Mouse (Mus musculus) embryonic facial prominence, embryonic 12.5 days (tissue): Measurements from ENCODE around the gene Gm20662. TPM values are rescaled to one million over a fixed set of nuclear protein-coding genes. Genes with fewer than 3 reads are reported as not detected.
A peak's percentile ranks its signal among the peaks of the same experiment; 100 is the strongest.

Experiments
- ATAC-seq: fragments of 200-750 bp; cut with Nextera tagmentation; 2 replicates; pipeline ENCODE4 v1.8.0; 2017; ENCODE audit not compliant: insufficient number of reproducible peaks, insufficient read depth, low FRiP score, low TSS enrichment
- H3K27ac ChIP-seq: fragments of 300-500 bp; sonication (generic); 2 replicates; pipeline ENCODE4 v1.5.1; 2016; ENCODE audit warnings: mild to moderate bottlenecking
- H3K27me3 ChIP-seq: fragments of 300-500 bp; sonication (generic); 2 replicates; pipeline ENCODE4 v1.6.1; 2016; ENCODE audit warnings: mild to moderate bottlenecking, moderate library complexity
- H3K36me3 ChIP-seq: fragments of 300-500 bp; sonication (generic); 2 replicates; pipeline ENCODE4 v1.6.1; 2016; ENCODE audit warnings: mild to moderate bottlenecking
- H3K4me1 ChIP-seq: fragments of 300-500 bp; sonication (generic); 2 replicates; pipeline ENCODE4 v1.6.1; 2016
- H3K4me2 ChIP-seq: fragments of 300-500 bp; sonication (generic); replicated peaks from 2 replicates; pipeline ENCODE4 v1.6.1; 2016; ENCODE audit warnings: mild to moderate bottlenecking, moderate library complexity
- H3K4me3 ChIP-seq: fragments of 300-500 bp; sonication (generic); 2 replicates; pipeline ENCODE4 v1.5.1; 2016; ENCODE audit warnings: mild to moderate bottlenecking
- H3K9ac ChIP-seq: fragments of 300-500 bp; sonication (generic); 2 replicates; pipeline ENCODE4 v1.6.1; 2016; ENCODE audit warnings: mild to moderate bottlenecking, moderate library complexity
- H3K9me3 ChIP-seq: fragments of 300-500 bp; sonication (generic); 2 replicates; pipeline ENCODE4 v1.6.1; 2016; ENCODE audit warnings: mild to moderate bottlenecking, moderate library complexity
- WGBS: fragments of 180-500 bp; shearing (Covaris S2); methylation state at CpG from one replicate; pipeline ENCODE4 v1.1.7; 2016; 5-methylcytosine and 5-hydroxymethylcytosine counted together
- polyA plus RNA-seq: library from polyadenylated mRNA; unstranded; fragments of >200 nt; fragmentation: Nextera tagmentation; extraction: Ambion mirVana; gene quantifications from 2 replicates; pipeline ENCODE4 v1.2.1, GENCODE M21; 2016

The Gm20662 gene
- polyA plus RNA-seq, 1 experiment from 2014 or later, result 0.51 TPM

DNA sequence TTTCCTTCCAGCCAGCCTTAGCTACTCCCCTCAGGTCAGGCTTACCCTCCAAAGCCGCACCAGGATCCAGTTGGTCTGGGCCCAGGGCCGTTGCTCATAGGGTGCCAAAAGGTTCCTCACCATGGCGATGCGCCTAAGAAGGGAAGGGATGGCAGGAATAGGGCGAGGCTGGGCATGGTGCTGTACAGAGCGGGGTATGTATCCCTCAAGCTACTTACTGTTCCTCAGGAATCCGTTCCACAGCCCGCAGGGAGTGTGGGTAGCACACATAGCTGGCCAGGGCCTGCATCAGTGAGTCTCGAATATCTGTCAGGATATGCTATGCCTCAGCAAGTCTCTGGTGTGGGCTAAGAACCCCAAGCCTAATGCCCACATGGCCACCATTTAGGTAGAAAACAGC, 62.1 kb downstream of the Gm20662 start:
- no peak overlapping the region for H3K4me3 ChIP-seq
- H3K36me3 ChIP-seq, result peaks cover 85% of the 10 kb centered on the region
- 91% methylated on average over 9 of the region's 9 CpGs for WGBS
- H3K9ac ChIP-seq, result no peak overlapping the region; the same call in 1 of the 2 replicates
- H3K27me3 ChIP-seq, result no peaks in the 10 kb centered on the region
- peaks cover 3% of the 10 kb centered on the region; the same call in 1 of the 2 replicates for H3K4me1 ChIP-seq
- ATAC-seq, result no peak
- H3K9me3 ChIP-seq, result no peaks in the 10 kb centered on the region
- H3K27ac ChIP-seq, result no peak overlapping the region
- H3K4me2 ChIP-seq, result no peak overlapping the region

GRCm38 (mm10) chr9:108062142-108062541, 66.0 kb downstream of the Gm20662 start:
- 91% methylated on average over 3 of the region's 3 CpGs for WGBS
- Histone ChIP-seq H3K36me3 (peaks cover 80% of the 10 kb centered on the region), H3K4me2 (no peak overlapping the region), H3K9me3 (no peaks in the 10 kb centered on the region), H3K27ac (no peak overlapping the region), H3K4me1 (no peaks in the 10 kb centered on the region), H3K9ac (no peak overlapping the region), H3K4me3 (no peak overlapping the region), H3K27me3 (no peaks in the 10 kb centered on the region)
- ATAC-seq, result peak; percentile 41; the same call in 1 of the 2 replicates

- no peaks in the 10 kb centered on the region for H3K27me3 ChIP-seq
- no peaks in the 10 kb centered on the region for H3K9me3 ChIP-seq
- H3K27ac ChIP-seq, result no peak overlapping the region
- no peak for ATAC-seq
- no peaks in the 10 kb centered on the region for H3K4me1 ChIP-seq
- 89% methylated on average over 12 of the region's 12 CpGs for WGBS
- peaks cover 68% of the 10 kb centered on the region for H3K36me3 ChIP-seq
- H3K4me3 ChIP-seq, result no peak overlapping the region
- H3K4me2 ChIP-seq, result no peak overlapping the region
- H3K9ac ChIP-seq, result 0 out of 2 replicates have a peak overlapping the region, but pooled peaks have one; percentile 10
Observed at GRCm38 (mm10) chr9:108063361-108063760, 67.2 kb downstream of the Gm20662 start.

DNA sequence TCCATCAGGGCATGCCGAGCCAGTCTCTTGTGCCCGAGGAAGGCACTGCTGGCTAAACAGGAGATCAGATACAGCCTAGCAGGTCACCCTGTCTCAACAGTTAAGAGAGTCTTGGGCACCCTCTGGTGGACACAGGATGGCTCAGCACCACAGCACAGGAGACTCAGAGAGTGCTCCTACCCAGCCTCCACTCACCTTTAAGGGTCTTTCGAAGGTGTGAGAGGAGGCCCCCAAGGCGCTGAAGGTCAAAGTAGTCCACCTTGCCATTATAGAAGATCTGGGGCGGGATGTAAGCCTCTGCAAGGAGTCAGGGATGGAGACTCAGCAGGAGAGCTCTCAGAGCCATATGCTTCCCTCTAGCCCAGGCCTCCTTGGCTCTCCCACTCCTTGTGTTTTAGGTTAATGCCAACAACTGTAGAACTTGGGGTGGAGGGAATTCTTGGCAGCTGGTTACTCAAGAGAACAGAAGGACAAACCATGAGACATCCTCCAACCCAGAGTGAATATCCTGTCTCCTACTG, 69.4 kb downstream of the Gm20662 start:
- WGBS, result 43% methylated on average over 5 of the region's 5 CpGs
- H3K27me3 ChIP-seq, result no peaks in the 10 kb centered on the region
- H3K4me3 ChIP-seq, result no peak overlapping the region
- no peaks in the 10 kb centered on the region for H3K4me1 ChIP-seq
- H3K4me2 ChIP-seq, result no peak overlapping the region
- peaks cover 53% of the 10 kb centered on the region for H3K36me3 ChIP-seq
- ATAC-seq, result no peak
- H3K27ac ChIP-seq, result no peak overlapping the region
- H3K9ac ChIP-seq, result no peak overlapping the region
- no peaks in the 10 kb centered on the region for H3K9me3 ChIP-seq

- H3K9ac ChIP-seq, result no peak overlapping the region
- H3K4me3 ChIP-seq, result no peak overlapping the region
- 87% methylated on average over 7 of the region's 7 CpGs for WGBS
- H3K27ac ChIP-seq, result no peak overlapping the region
- H3K27me3 ChIP-seq, result no peaks in the 10 kb centered on the region
- ATAC-seq, result no peak
- no peaks in the 10 kb centered on the region for H3K4me1 ChIP-seq
- H3K9me3 ChIP-seq, result no peaks in the 10 kb centered on the region
- no peak overlapping the region for H3K4me2 ChIP-seq
- peaks cover 47% of the 10 kb centered on the region for H3K36me3 ChIP-seq
Observed at GRCm38 (mm10) chr9:108067199-108067598, 71.0 kb downstream of the Gm20662 start.

DNA sequence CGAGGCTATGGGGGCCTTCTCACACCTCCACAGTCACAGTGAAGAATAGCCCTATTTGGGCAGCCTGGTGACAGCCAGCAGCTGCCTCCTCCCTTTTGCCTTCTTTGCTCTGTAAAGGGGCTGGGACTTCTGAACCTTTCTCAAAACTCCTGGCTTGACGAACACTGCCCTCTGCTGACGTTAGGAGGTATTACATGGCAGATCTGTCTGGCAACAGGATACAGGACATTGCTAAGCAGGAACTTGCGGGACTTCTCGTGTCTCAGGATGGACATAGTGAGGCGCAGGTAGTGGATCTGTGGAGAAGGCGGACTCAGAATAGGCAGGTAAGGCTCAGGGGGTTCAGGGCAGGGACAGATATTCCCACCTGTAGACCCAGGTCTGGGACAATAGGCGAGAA, 71.8 kb downstream of the Gm20662 start:
- Histone ChIP-seq H3K27ac (no peak overlapping the region), H3K27me3 (no peaks in the 10 kb centered on the region), H3K4me2 (no peak overlapping the region), H3K4me3 (no peak overlapping the region), H3K9ac (no peak overlapping the region), H3K9me3 (no peaks in the 10 kb centered on the region), H3K4me1 (no peaks in the 10 kb centered on the region), H3K36me3 (peaks cover 40% of the 10 kb centered on the region)
- no peak for ATAC-seq
- WGBS, result 22% methylated on average over 8 of the region's 8 CpGs

- Histone ChIP-seq H3K27me3 (no peaks in the 10 kb centered on the region), H3K27ac (no peak overlapping the region), H3K4me3 (no peak overlapping the region), H3K4me2 (no peak overlapping the region), H3K9ac (no peak overlapping the region), H3K4me1 (no peaks in the 10 kb centered on the region), H3K9me3 (no peaks in the 10 kb centered on the region), H3K36me3 (peaks cover 32% of the 10 kb centered on the region)
- 85% methylated on average over 9 of the region's 9 CpGs for WGBS
- no peak for ATAC-seq
Observed at GRCm38 (mm10) chr9:108069007-108069406, 72.9 kb downstream of the Gm20662 start.

GRCm38 (mm10) chr9:108069529-108069928, 73.4 kb downstream of the Gm20662 start:
- Histone ChIP-seq H3K9me3 (no peaks in the 10 kb centered on the region), H3K36me3 (peaks cover 27% of the 10 kb centered on the region), H3K4me3 (no peak overlapping the region), H3K27ac (no peak overlapping the region), H3K27me3 (no peaks in the 10 kb centered on the region), H3K9ac (no peak overlapping the region), H3K4me1 (no peaks in the 10 kb centered on the region), H3K4me2 (no peak overlapping the region)
- whole genome bisulfite sequencing, result 84% methylated on average over 7 of the region's 7 CpGs
- ATAC-seq, result no peak

DNA sequence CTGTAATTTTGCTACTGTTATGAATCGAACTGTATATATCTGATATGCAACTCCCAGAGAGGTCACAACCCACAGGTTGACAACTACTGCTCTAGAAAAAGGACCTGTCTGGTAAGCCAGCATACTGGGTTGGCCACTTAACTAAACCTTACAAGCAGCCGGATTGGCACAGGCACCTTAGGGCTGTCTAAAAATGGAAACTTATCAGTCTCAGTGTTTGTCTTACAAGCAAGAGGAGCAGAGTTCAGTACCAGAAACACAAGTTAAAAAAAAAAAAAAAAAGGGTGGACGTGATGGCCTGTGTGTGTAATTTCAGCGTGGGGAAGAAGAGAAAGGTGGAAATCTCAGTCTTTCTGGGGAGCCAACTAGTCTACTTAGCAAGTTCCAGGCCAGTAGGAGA, 75.7 kb downstream of the Gm20662 start:
- 79% methylated on average over 4 of the region's 4 CpGs for WGBS

GRCm38 (mm10) chr9:108072481-108072924, 76.4 kb downstream of the Gm20662 start:
- no peak overlapping the region for H3K4me3 ChIP-seq
- peaks cover 12% of the 10 kb centered on the region for H3K36me3 ChIP-seq
- no peak overlapping the region for H3K9ac ChIP-seq
- ATAC-seq, result no peak
- peaks cover under 1% of the 10 kb centered on the region; the same call in 1 of the 2 replicates for H3K4me1 ChIP-seq
- no peak overlapping the region for H3K4me2 ChIP-seq
- H3K9me3 ChIP-seq, result no peaks in the 10 kb centered on the region
- no peak overlapping the region for H3K27ac ChIP-seq
- H3K27me3 ChIP-seq, result no peaks in the 10 kb centered on the region
- WGBS, result 70% methylated on average over 9 of the region's 9 CpGs

More for the DNA sequence above, 75.7 kb downstream of the Gm20662 start:
- Histone ChIP-seq H3K4me3 (no peak overlapping the region), H3K9ac (no peak overlapping the region), H3K36me3 (peaks cover 13% of the 10 kb centered on the region), H3K27me3 (no peaks in the 10 kb centered on the region), H3K4me1 (no peaks in the 10 kb centered on the region), H3K9me3 (no peaks in the 10 kb centered on the region), H3K27ac (no peak overlapping the region), H3K4me2 (no peak overlapping the region)
- no peak for ATAC-seq

GRCm38 (mm10) chr9:108073141-108073930, 77.2 kb downstream of the Gm20662 start:
- ATAC-seq, result no peak
- no peaks in the 10 kb centered on the region for H3K27me3 ChIP-seq
- 69% methylated on average over 7 of the region's 7 CpGs for WGBS
- H3K36me3 ChIP-seq, result peaks cover 12% of the 10 kb centered on the region
- peaks cover 8% of the 10 kb centered on the region for H3K4me1 ChIP-seq
- H3K9me3 ChIP-seq, result no peaks in the 10 kb centered on the region
- no peak overlapping the region for H3K9ac ChIP-seq
- H3K27ac ChIP-seq, result no peak overlapping the region
- no peak overlapping the region for H3K4me3 ChIP-seq
- no peak overlapping the region for H3K4me2 ChIP-seq

DNA sequence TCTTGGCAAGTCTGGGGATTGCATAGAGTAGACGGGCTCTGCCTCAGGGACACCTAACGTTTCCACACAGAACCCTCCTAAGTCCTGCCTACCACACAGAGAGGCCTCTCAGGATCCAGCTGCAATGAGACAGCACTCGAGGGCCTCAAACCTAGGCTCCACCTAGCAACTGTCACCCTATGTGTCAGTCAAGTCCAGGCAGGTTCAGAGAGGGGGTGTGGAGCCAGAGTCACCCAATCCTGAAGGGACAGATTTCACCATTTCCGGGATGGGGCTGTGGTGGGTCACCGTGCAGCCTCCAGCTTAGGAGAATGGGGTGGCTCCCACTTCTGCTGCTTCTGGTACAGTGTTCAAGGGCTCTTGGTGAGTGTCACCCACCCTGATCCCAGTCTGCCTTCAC, 84.0 kb downstream of the Gm20662 start, which contains the start of gene Mst1:
Gene Mst1, plus strand, starts transcription at position 269 of the 400 bp plus-strand sequence.
- H3K4me1 ChIP-seq, result peaks cover 16% of the 10 kb centered on the region
- H3K27ac ChIP-seq, result no peak within 1 kb of the TSS

More for the DNA sequence above, 84.0 kb downstream of the Gm20662 start, which contains the start of gene Mst1:
- Histone ChIP-seq H3K36me3 (peaks cover 13% of the 10 kb centered on the region), H3K4me3 (peak within 1 kb of the TSS; percentile 71), H3K27me3 (peaks cover 46% of the 10 kb centered on the region), H3K9ac (peak within 1 kb of the TSS; percentile 84), H3K9me3 (no peaks in the 10 kb centered on the region), H3K4me2 (peak within 1 kb of the TSS; percentile 90)
- no peak for ATAC-seq
- WGBS, result 70% methylated on average over 5 of the region's 5 CpGs
